Mouse (Mus musculus): ENCODE data around the gene Amtn.
"Not testable (repeated sequence)": the region's sequence is repeated elsewhere in the genome, so short reads cannot be mapped to it uniquely, and the experiment has no call there.

DNA sequence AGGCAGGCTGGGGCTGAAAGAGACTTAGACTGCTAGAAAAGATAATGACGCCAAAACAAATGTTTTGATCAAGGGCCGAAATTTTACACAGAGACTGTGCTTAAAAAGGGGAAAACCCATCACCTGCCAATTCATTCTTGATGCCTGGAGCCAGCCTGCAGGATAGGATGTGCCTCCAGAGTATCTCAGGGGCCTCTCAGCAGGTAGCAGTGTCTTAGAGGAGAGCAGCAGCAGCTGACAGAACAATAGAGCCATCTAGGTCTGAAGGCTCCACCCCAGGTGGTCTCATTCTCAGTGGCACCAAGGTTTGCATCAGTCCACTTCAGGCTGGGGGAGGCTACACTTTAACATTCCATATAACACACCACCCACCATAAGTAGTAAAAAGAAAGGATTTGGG is 27.4 kb upstream of the Amtn start:
- not testable (repeated sequence) for TF ChIP-seq CTCF (IDR thresholded peaks at IDR 0.05; ENCODE audit: control insufficient read depth, insufficient read depth, low read length); POLR2A (IDR thresholded peaks at IDR 0.05; ENCODE audit: borderline replicate concordance, control insufficient read depth, low read depth, low read length)
